9 mouse cellular contexts compared by ENCODE assay signal in the genomic region with DNA sequence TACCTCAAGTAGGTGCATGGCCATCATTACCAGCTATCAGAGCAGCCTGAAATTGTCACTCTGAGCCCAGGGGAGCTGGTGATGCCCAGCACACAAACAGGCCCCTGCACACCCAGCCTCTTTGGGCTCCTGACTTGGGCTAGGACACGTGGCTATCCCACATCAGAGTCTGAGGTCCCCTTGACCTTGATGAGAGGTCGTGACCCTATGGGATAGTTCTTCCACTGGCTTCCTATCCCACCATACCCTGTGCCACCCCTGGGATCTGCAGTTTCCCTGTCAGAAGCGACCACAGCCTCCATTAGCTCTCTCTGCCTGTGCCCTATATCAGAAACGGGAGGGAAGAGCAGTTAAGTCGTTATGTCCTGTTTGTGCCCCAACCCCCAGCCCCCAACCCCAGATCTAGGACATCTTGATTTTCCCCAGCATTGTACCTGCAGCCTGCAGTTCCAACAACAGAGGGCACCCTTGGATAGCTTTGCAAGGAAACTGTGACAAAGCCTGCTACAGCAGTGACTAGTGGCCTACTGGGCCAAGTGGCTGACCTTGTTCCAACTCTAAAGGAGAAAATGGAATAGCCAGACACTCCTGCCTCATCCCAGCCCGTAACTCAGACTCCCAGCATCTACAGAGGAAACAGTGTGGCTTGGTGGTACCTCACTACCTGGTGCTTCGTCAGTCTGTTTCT. TPM values are rescaled to one million over a fixed set of nuclear protein-coding genes. Genes with fewer than 3 reads are reported as not detected.
A peak's percentile ranks its signal among the peaks of the same experiment; 100 is the strongest.
DNase-seq lines count a peak whose midpoint lies in the region; ATAC-seq and TF ChIP-seq lines count a peak whose summit lies in the region.
"Had no signal": no experiment of that assay in that cellular context is flagged by ENCODE, and none has a peak within 500 bp of the region (broad histone marks: within the 10 kb centered on the region; RNA-seq: fewer than 3 reads in every experiment).

No protein-coding gene starts in this region.

- TF ChIP-seq POLR2A in small intestine, adult 2 months (IDR thresholded peaks at IDR 0.05; ENCODE audit: low read depth, low read length): no peak

- DNase-seq in forebrain, embryonic 11.5 days (ENCODE audit: low spot score): peak; percentile 70
- DNase-seq in ES-E14 (ENCODE audit: low read depth, low spot score): peak; percentile 11
- peak; percentile 73 for DNase-seq in cerebellum, adult 9-10 months
- DNase-seq in frontal cortex, postnatal 25 days (ENCODE audit: low spot score in 2 of 2): peak; percentile 67 to 73
- peak; percentile 64 to 83 for DNase-seq in layer of hippocampus, adult 18-20 months (ENCODE audit: low spot score in 2 of 2)
- DNase-seq in lung, postnatal 25 days (ENCODE audit: low spot score): peak; percentile 48

- no peaks in the 10 kb centered on the region for H3K27me3 ChIP-seq in forebrain, embryonic 11.5 days (ENCODE audit: control insufficient read depth, insufficient read depth, low read length)
- no peaks in the 10 kb centered on the region for H3K27me3 ChIP-seq in forebrain, embryonic 13.5 days
- no peaks in the 10 kb centered on the region for H3K27me3 ChIP-seq in small intestine, adult 2 months (ENCODE audit: control insufficient read depth, insufficient read depth, low read length)
- H3K27me3 ChIP-seq: stomach, embryonic 15.5 days had no signal

- no peaks in the 10 kb centered on the region for H3K9me3 ChIP-seq in forebrain, embryonic 11.5 days (ENCODE audit: control insufficient read depth, low read length)
- H3K9me3 ChIP-seq in forebrain, embryonic 13.5 days (replicated peaks): no peaks in the 10 kb centered on the region
- H3K9me3 ChIP-seq in ES-E14 (ENCODE audit: control insufficient read depth, insufficient read depth, low read depth, low read length): no peaks in the 10 kb centered on the region
- H3K9me3 ChIP-seq: stomach, embryonic 15.5 days had no signal

- no peak for ATAC-seq in forebrain, embryonic 11.5 days (replicated peaks; ENCODE audit: low FRiP score)
- no peak for ATAC-seq in forebrain, embryonic 13.5 days

- TF ChIP-seq CTCF in small intestine, adult 2 months (IDR thresholded peaks at IDR 0.05; ENCODE audit: extremely low read depth, insufficient read length, insufficient replicate concordance, low read depth, low read length): peak; percentile 66; the same call in 1 of the 2 replicates

- H3K9ac ChIP-seq in forebrain, embryonic 11.5 days (ENCODE audit: low read length): no peak overlapping the region
- no peak overlapping the region for H3K9ac ChIP-seq in forebrain, embryonic 13.5 days
- H3K9ac ChIP-seq in ES-E14 (ENCODE audit: insufficient read depth, low read depth, low read length, poor library complexity, severe bottlenecking): no peak overlapping the region
- H3K9ac ChIP-seq: stomach, embryonic 15.5 days had no signal

- H3K27ac ChIP-seq in forebrain, embryonic 11.5 days (ENCODE audit: low read depth, low read length): no peak overlapping the region
- H3K27ac ChIP-seq in forebrain, embryonic 13.5 days: no peak overlapping the region
- H3K27ac ChIP-seq in ES-E14 (ENCODE audit: insufficient read depth, low read depth, low read length, poor library complexity, severe bottlenecking): no peak overlapping the region
- no peak overlapping the region for H3K27ac ChIP-seq in small intestine, adult 2 months (ENCODE audit: insufficient read depth, low read depth, low read length)
- H3K27ac ChIP-seq: stomach, embryonic 15.5 days had no signal

- H3K36me3 ChIP-seq in forebrain, embryonic 11.5 days (ENCODE audit: control insufficient read depth, insufficient read depth, low read length): no peaks in the 10 kb centered on the region
- H3K36me3 ChIP-seq in forebrain, embryonic 13.5 days (ENCODE audit: poor library complexity, severe bottlenecking): no peaks in the 10 kb centered on the region
- H3K36me3 ChIP-seq in ES-E14 (ENCODE audit: control insufficient read depth, insufficient read depth, low read length, poor library complexity, severe bottlenecking): no peaks in the 10 kb centered on the region
- H3K36me3 ChIP-seq in small intestine, adult 2 months (ENCODE audit: control insufficient read depth, insufficient read depth, low read length): no peaks in the 10 kb centered on the region

- H3K4me3 ChIP-seq in forebrain, embryonic 11.5 days (ENCODE audit: low read depth, low read length): no peak overlapping the region
- no peak overlapping the region for H3K4me3 ChIP-seq in forebrain, embryonic 13.5 days
- H3K4me3 ChIP-seq in ES-E14 (ENCODE audit: insufficient read depth in 1 of 2, low read depth in 1 of 2, low read length in 2 of 2, poor library complexity in 1 of 2, severe bottlenecking in 1 of 2): no peak overlapping the region
- H3K4me3 ChIP-seq in small intestine, adult 2 months (ENCODE audit: low read depth, low read length): no peak overlapping the region
- H3K4me3 ChIP-seq: stomach, embryonic 15.5 days had no signal

- no peaks in the 10 kb centered on the region for H3K4me1 ChIP-seq in forebrain, embryonic 11.5 days (replicated peaks; ENCODE audit: control insufficient read depth, insufficient read depth, low read length)
- H3K4me1 ChIP-seq in forebrain, embryonic 13.5 days: 0 out of 2 replicates have a peak, but pooled peaks cover under 1% of the 10 kb centered on the region
- no peaks in the 10 kb centered on the region for H3K4me1 ChIP-seq in ES-E14 (ENCODE audit: control insufficient read depth in 2 of 2, insufficient read depth in 2 of 2, low read length in 2 of 2, poor library complexity in 1 of 2)
- peaks cover 10% of the 10 kb centered on the region for H3K4me1 ChIP-seq in small intestine, adult 2 months (ENCODE audit: control insufficient read depth, insufficient read depth, insufficient read length, low read length)

- whole genome bisulfite sequencing in forebrain, embryonic 11.5 days: 55% methylated on average over 7 of the region's 7 CpGs
- 50% methylated on average over 7 of the region's 7 CpGs for WGBS in forebrain, embryonic 13.5 days
- WGBS in small intestine, adult 2 months: 37% methylated on average over 7 of the region's 7 CpGs

- in situ Hi-C loops in ES-E14 (cut with MboI; ENCODE audit: low sequenced_read_pairs in 2 of 2, unreplicated experiment in 2 of 2): loop anchor here in 1 of 2 experiments (25.0 kb wide), 1 partner anchor 486 kb away; no protein-coding TSS in a partner anchor

- no peak overlapping the region for H3K4me2 ChIP-seq in forebrain, embryonic 11.5 days (ENCODE audit: low read depth, low read length, severe bottlenecking)
- no peak overlapping the region for H3K4me2 ChIP-seq in forebrain, embryonic 13.5 days
- H3K4me2 ChIP-seq: stomach, embryonic 15.5 days had no signal

TF ChIP-seq in ES-E14, 5 proteins besides CTCF, POLR2A, EP300 and RAD21:
- peak; percentile 48; the same call in 1 of the 2 replicates for TF ChIP-seq ZC3H11A (IDR thresholded peaks at IDR 0.05; ENCODE audit: borderline replicate concordance, low read depth, low read length)
- TF ChIP-seq ZNF384 (IDR thresholded peaks at IDR 0.05; ENCODE audit: low read depth, low read length): no peak

RNA-seq across cellular contexts. Expression of a gene that starts 40.4 kb away (rescaled TPM):
- polyA plus RNA-seq in forebrain, embryonic 11.5 days (2014; fragmentation: Nextera tagmentation; extraction: Ambion mirVana): 20.9 and 23.7 TPM in 2 replicates
- 6.1 and 6.5 TPM in 2 replicates for polyA plus RNA-seq in forebrain, embryonic 13.5 days (2015; fragmentation: Nextera tagmentation; extraction: Ambion mirVana)
- total RNA-seq in ES-E14 (2012; rRNA removed): 27.3 and 42.3 TPM in 2 replicates
- total RNA-seq in layer of hippocampus, adult 18-20 months (2021): 1 to 10 TPM; 3.3 to 3.7 TPM
- 7.8 and 12.3 TPM in 2 replicates for polyA plus RNA-seq in small intestine, adult 2 months (2012; rRNA removed)

Comparison
In these comparisons a context has a peak if more than half of its experiments do, and no peak if none do; other contexts are left out.
1. DNase-seq: peak in every context shown above with its lines; median percentile 74 in layer of hippocampus, adult 18-20 months; 73 in cerebellum, adult 9-10 months; 70 in forebrain, embryonic 11.5 days; 70 in frontal cortex, postnatal 25 days; 48 in lung, postnatal 25 days; 11 in ES-E14.